Mouse (Mus musculus) lung, adult 2 months (tissue): ENCODE measurements around the gene Gnb1l.

ENCODE experiments used
- CTCF ChIP-seq: fragments of 200-500 bp; IDR thresholded peaks from 2 replicates; pipeline ENCODE4 v1.5.1; 2011; ENCODE audit warnings: mild to moderate bottlenecking, low read length, control low read depth; ENCODE audit not compliant: insufficient read depth
- POLR2A ChIP-seq: fragments of 200-500 bp; IDR thresholded peaks from 2 replicates; pipeline ENCODE4 v1.6.1; 2011; ENCODE audit warnings: low read depth, mild to moderate bottlenecking, control low read depth, low read length, borderline replicate concordance; ENCODE audit errors: extremely low read depth

DNA sequence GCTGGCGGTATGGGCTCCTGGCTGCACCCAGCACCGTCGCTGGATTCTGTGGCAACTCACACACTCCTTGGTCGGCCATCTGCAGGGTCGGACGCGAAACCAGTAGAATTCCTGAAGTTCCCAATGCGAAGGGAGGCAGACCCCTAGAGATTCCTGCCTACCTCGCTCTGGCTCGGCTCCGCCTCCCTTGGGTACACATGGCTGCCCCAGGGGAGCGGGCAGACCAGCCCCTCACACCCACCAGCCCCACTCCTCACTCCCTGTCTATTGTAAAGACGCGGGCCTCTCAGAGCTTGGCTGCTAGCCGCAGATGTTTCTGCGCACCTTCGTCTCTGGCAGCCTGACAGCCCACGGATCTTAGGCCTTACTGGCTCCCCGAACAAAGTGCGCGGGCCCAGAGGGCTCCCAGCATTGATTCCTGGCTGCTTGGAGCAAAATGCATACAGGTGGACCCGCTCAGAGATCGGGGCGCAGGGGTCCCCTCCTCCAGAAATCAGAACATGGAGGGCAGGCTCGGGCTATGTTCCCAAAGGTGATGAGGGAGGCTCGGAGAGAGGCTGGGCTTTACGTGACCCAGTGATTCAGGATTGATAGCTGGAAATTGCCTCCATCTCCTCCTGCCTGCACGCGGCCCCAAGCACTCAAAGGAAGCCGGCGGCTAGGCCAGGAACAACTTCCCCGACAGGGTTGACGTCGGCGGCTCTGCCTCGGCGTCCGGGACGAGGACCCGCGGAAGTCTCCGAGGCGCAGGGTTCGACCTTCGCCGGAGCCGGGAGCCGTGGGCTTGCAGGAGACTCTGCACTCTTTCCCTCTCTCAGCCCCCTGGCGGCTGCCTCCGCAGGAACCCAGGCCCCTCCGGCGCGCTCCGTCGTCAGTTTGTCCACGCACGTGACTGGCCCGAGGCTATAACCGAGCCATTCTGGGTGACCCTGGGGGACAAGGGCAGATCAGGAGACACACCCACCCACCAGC is 92.8 kb downstream of the Gnb1l start:
- TF ChIP-seq CTCF (no peak), POLR2A (no peak)
